Mouse (Mus musculus): ENCODE results near the gene Msrb3. TPM values are rescaled to one million over a fixed set of nuclear protein-coding genes. Genes with fewer than 3 reads are reported as not detected.
A peak's percentile ranks its signal among the peaks of the same experiment; 100 is the strongest.

Msrb3 gene
- total and polyA plus RNA-seq, 2 experiments from 2014 or later, result 45.0 to 122 TPM

DNA sequence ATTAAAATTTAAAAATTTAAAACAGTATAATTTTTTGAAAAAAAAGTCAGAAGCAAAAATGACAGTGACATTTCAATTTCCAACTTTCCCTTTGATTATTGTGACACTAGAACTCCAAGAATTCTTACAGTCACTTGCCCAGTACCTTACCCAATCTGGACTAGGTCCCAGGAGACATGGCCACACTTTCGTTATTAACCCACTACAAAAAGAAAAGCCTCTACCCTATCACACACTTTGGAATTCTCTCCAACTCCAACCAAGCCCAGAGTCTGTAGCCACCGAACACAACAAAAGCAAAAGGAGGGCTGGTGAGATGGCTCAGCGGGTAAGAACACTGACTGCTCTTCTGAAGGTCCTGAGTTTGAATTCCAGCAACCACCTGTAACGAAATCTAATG is 7.8 kb downstream of the Msrb3 start:
- no peak overlapping the region for H3K4me2 ChIP-seq (ENCODE audit: low read depth, low read length)
- TF ChIP-seq CTCF (IDR thresholded peaks at IDR 0.05; ENCODE audit: low read depth) (no peak), EP300 (IDR thresholded peaks at IDR 0.05; ENCODE audit: low read depth) (no peak)
- no peaks in the 10 kb centered on the region for H3K27me3 ChIP-seq (ENCODE audit: control insufficient read depth, insufficient read depth, low read length)
- no peak overlapping the region for H3K9ac ChIP-seq (replicated peaks; ENCODE audit: low read depth, low read length)
- ATAC-seq (ENCODE audit: insufficient read depth, low read depth) (no peak), DNase-seq (ENCODE audit: low spot score) (no peak)
- peaks cover 18% of the 10 kb centered on the region; the same call in 1 of the 2 replicates for H3K36me3 ChIP-seq (replicated peaks; ENCODE audit: control insufficient read depth, insufficient read depth, low read length)
- H3K4me1 ChIP-seq (ENCODE audit: control insufficient read depth, insufficient read depth), result peaks cover 28% of the 10 kb centered on the region
- no peak overlapping the region for H3K4me3 ChIP-seq (ENCODE audit: low read depth, low read length)
- no peak overlapping the region for H3K27ac ChIP-seq (ENCODE audit: low read depth)
- 89% methylated on average over 4 of the region's 4 CpGs for WGBS
- no peaks in the 10 kb centered on the region for H3K9me3 ChIP-seq (replicated peaks; ENCODE audit: control insufficient read depth, low read length)

DNA sequence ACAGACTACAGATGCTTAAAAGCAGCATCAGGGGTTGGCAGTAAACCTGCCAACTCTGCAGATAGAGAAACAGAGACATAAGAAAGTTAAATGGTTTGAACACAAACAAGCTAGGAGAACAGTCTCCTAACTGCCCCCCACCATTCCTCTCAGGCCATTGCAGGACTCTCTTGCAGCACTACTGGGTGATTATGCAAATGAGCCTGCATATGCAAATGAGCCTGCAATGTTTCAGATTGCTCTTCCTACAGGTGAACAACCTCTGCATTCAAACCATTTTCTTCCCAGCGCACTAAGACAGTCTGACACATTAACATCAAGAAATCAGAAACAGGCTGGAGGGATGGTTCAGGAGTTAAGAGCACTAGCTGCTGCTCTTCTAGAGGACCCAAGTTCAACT is 8.3 kb downstream of the Msrb3 start:
- TF ChIP-seq CTCF (IDR thresholded peaks at IDR 0.05; ENCODE audit: low read depth), result no peak
- TF ChIP-seq EP300 (IDR thresholded peaks at IDR 0.05; ENCODE audit: low read depth), result no peak
- Histone ChIP-seq H3K4me2 (ENCODE audit: low read depth, low read length) (no peak overlapping the region), H3K36me3 (replicated peaks; ENCODE audit: control insufficient read depth, insufficient read depth, low read length) (peaks cover 18% of the 10 kb centered on the region; the same call in 1 of the 2 replicates), H3K27ac (ENCODE audit: low read depth) (no peak overlapping the region), H3K4me1 (ENCODE audit: control insufficient read depth, insufficient read depth) (peaks cover 23% of the 10 kb centered on the region), H3K4me3 (ENCODE audit: low read depth, low read length) (no peak overlapping the region), H3K9ac (replicated peaks; ENCODE audit: low read depth, low read length) (no peak overlapping the region), H3K9me3 (replicated peaks; ENCODE audit: control insufficient read depth, low read length) (no peaks in the 10 kb centered on the region), H3K27me3 (ENCODE audit: control insufficient read depth, insufficient read depth, low read length) (no peaks in the 10 kb centered on the region)
- DNase-seq (ENCODE audit: low spot score), result no peak
- ATAC-seq (ENCODE audit: insufficient read depth, low read depth), result no peak
- WGBS, result 100% methylated on average over 1 of the region's 1 CpGs

- Histone ChIP-seq H3K9me3 (replicated peaks; ENCODE audit: control insufficient read depth, low read length) (no peaks in the 10 kb centered on the region), H3K27me3 (ENCODE audit: control insufficient read depth, insufficient read depth, low read length) (no peaks in the 10 kb centered on the region), H3K4me3 (ENCODE audit: low read depth, low read length) (no peak overlapping the region), H3K4me2 (ENCODE audit: low read depth, low read length) (no peak overlapping the region), H3K9ac (replicated peaks; ENCODE audit: low read depth, low read length) (no peak overlapping the region), H3K27ac (ENCODE audit: low read depth) (no peak overlapping the region), H3K36me3 (replicated peaks; ENCODE audit: control insufficient read depth, insufficient read depth, low read length) (peaks cover 20% of the 10 kb centered on the region; the same call in 1 of the 2 replicates), H3K4me1 (ENCODE audit: control insufficient read depth, insufficient read depth) (peaks cover 12% of the 10 kb centered on the region)
- TF ChIP-seq EP300 (IDR thresholded peaks at IDR 0.05; ENCODE audit: low read depth) (no peak), CTCF (IDR thresholded peaks at IDR 0.05; ENCODE audit: low read depth) (no peak)
- 85% methylated on average over 8 of the region's 8 CpGs for WGBS
- no peak for ATAC-seq (ENCODE audit: insufficient read depth, low read depth)
- DNase-seq (ENCODE audit: low spot score), result no peak
Measured at GRCm38 (mm10) chr10:120888531-120888930, 10.4 kb downstream of the Msrb3 start.

DNA sequence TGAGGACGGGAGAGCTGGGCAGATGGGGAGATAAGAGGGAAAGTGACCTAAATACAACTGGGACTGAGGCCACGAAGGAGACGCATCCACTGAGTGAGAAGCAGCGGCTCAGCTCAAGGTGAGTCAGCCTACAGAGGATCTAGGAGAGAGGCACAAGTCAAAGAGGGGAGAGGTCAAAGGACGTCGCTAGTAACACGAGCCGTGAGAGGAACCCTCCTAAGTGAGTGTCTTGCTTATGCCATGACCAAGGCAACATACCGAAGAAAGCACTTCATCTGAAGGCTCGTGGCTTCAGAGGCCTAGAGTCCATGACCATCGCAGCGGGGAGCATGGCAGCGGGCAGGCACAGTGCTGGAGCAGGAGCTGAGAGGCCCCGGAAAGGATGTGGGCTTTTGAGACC is 14.7 kb downstream of the Msrb3 start:
- DNase-seq (ENCODE audit: low spot score) (no peak), ATAC-seq (ENCODE audit: insufficient read depth, low read depth) (no peak)
- Histone ChIP-seq H3K9me3 (replicated peaks; ENCODE audit: control insufficient read depth, low read length) (no peaks in the 10 kb centered on the region), H3K27me3 (ENCODE audit: control insufficient read depth, insufficient read depth, low read length) (no peaks in the 10 kb centered on the region), H3K27ac (ENCODE audit: low read depth) (no peak overlapping the region), H3K9ac (replicated peaks; ENCODE audit: low read depth, low read length) (no peak overlapping the region), H3K36me3 (replicated peaks; ENCODE audit: control insufficient read depth, insufficient read depth, low read length) (peaks cover 6% of the 10 kb centered on the region; the same call in 1 of the 2 replicates), H3K4me1 (ENCODE audit: control insufficient read depth, insufficient read depth) (peaks cover 20% of the 10 kb centered on the region), H3K4me3 (ENCODE audit: low read depth, low read length) (no peak overlapping the region), H3K4me2 (ENCODE audit: low read depth, low read length) (no peak overlapping the region)
- 81% methylated on average over 14 of the region's 14 CpGs for WGBS
- TF ChIP-seq CTCF (IDR thresholded peaks at IDR 0.05; ENCODE audit: low read depth), result no peak
- no peak for TF ChIP-seq EP300 (IDR thresholded peaks at IDR 0.05; ENCODE audit: low read depth)

DNA sequence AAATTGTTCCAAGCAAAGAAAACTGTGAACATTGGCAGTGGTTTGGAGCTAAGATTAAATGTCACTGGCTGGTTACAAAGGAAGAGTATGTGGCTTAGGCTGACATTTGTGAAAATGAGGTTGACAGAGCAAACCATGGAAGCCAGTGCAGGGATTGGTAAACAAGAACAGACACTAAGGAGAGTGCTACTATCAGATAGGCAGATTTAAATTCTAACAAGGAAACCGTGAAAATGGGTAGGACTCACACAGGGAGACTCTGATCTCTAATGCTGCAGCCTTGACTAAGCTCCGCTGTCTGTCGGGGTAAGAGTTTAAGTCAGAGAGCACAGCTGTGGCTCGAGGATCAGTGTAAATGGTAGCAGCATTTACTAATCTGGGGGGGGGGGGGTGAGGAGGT is 15.2 kb downstream of the Msrb3 start:
- H3K4me1 ChIP-seq (ENCODE audit: control insufficient read depth, insufficient read depth), result peaks cover 20% of the 10 kb centered on the region
- no peaks in the 10 kb centered on the region for H3K9me3 ChIP-seq (replicated peaks; ENCODE audit: control insufficient read depth, low read length)
- peak overlapping the region; percentile 45; the same call in 1 of the 2 replicates for H3K9ac ChIP-seq (replicated peaks; ENCODE audit: low read depth, low read length)
- no peak for ATAC-seq (ENCODE audit: insufficient read depth, low read depth)
- H3K27me3 ChIP-seq (ENCODE audit: control insufficient read depth, insufficient read depth, low read length), result no peaks in the 10 kb centered on the region
- peaks cover 6% of the 10 kb centered on the region; the same call in 1 of the 2 replicates for H3K36me3 ChIP-seq (replicated peaks; ENCODE audit: control insufficient read depth, insufficient read depth, low read length)
- peak overlapping the region; percentile 79 for H3K27ac ChIP-seq (ENCODE audit: low read depth)
- WGBS, result 59% methylated on average over 4 of the region's 4 CpGs
- H3K4me3 ChIP-seq (ENCODE audit: low read depth, low read length), result no peak overlapping the region
- H3K4me2 ChIP-seq (ENCODE audit: low read depth, low read length), result peak overlapping the region; percentile 60; the same call in 1 of the 2 replicates
- DNase-seq (ENCODE audit: low spot score), result no peak
- TF ChIP-seq EP300 (IDR thresholded peaks at IDR 0.05; ENCODE audit: low read depth), result no peak
- no peak for TF ChIP-seq CTCF (IDR thresholded peaks at IDR 0.05; ENCODE audit: low read depth)

GRCm38 (mm10) chr10:120883069-120883415 is 15.9 kb downstream of the Msrb3 start:
- H3K9ac ChIP-seq (replicated peaks; ENCODE audit: low read depth, low read length), result peak overlapping the region; percentile 45
- DNase-seq (ENCODE audit: low spot score) (no peak), ATAC-seq (ENCODE audit: insufficient read depth, low read depth) (peak; percentile 43; the same call in 1 of the 2 replicates)
- TF ChIP-seq CTCF (IDR thresholded peaks at IDR 0.05; ENCODE audit: low read depth) (no peak), EP300 (IDR thresholded peaks at IDR 0.05; ENCODE audit: low read depth) (no peak)
- no peaks in the 10 kb centered on the region for H3K9me3 ChIP-seq (replicated peaks; ENCODE audit: control insufficient read depth, low read length)
- peak overlapping the region; percentile 32 for H3K4me3 ChIP-seq (ENCODE audit: low read depth, low read length)
- WGBS, result 9% methylated on average over 7 of the region's 7 CpGs
- peaks cover 24% of the 10 kb centered on the region for H3K4me1 ChIP-seq (ENCODE audit: control insufficient read depth, insufficient read depth)
- H3K27ac ChIP-seq (ENCODE audit: low read depth), result peak overlapping the region; percentile 79
- H3K4me2 ChIP-seq (ENCODE audit: low read depth, low read length), result peak overlapping the region; percentile 60
- peaks cover 6% of the 10 kb centered on the region; the same call in 1 of the 2 replicates for H3K36me3 ChIP-seq (replicated peaks; ENCODE audit: control insufficient read depth, insufficient read depth, low read length)
- H3K27me3 ChIP-seq (ENCODE audit: control insufficient read depth, insufficient read depth, low read length), result no peaks in the 10 kb centered on the region

All from heart, postnatal 0 days (tissue).